Mouse (Mus musculus) spleen, adult 2 months (tissue): ENCODE data around the gene Klf12. TPM values are rescaled to one million over a fixed set of nuclear protein-coding genes. Genes with fewer than 3 reads are reported as not detected.

Source experiments
- DNase-seq, 2 experiments: peaks; one replicate each; pipeline versions ENCODE4 v3.0.0 to v3.0.0-alpha.2; 2012 to 2021; ENCODE audit warnings: low spot score in 2 of 2, low read depth in 1 of 2
- H3K27ac ChIP-seq: fragments of 200-500 bp; 2 replicates; pipeline ENCODE4 v1.5.1; 2012; ENCODE audit warnings: low read length, inconsistent platforms; ENCODE audit not compliant: insufficient read depth
- H3K27me3 ChIP-seq: fragments of 200-500 bp; 2 replicates; pipeline ENCODE4 v1.6.1; 2012; ENCODE audit warnings: mild to moderate bottlenecking, moderate library complexity, low read length, inconsistent platforms; ENCODE audit not compliant: control insufficient read depth, insufficient read depth
- H3K36me3 ChIP-seq: fragments of 200-500 bp; 2 replicates; pipeline ENCODE4 v1.6.1; 2012; ENCODE audit warnings: mild to moderate bottlenecking, low read length, inconsistent platforms; ENCODE audit not compliant: control insufficient read depth, insufficient read depth
- H3K4me1 ChIP-seq: fragments of 200-500 bp; 2 replicates; pipeline ENCODE4 v1.6.1; 2011; ENCODE audit warnings: inconsistent platforms; ENCODE audit not compliant: control insufficient read depth, insufficient read depth, insufficient read length
- H3K4me3 ChIP-seq: fragments of 200-500 bp; 2 replicates; pipeline ENCODE4 v1.5.1; 2011; ENCODE audit warnings: mild to moderate bottlenecking, inconsistent platforms; ENCODE audit not compliant: insufficient read depth, insufficient read length; ENCODE audit errors: extremely low read depth
- CTCF ChIP-seq: fragments of 200-500 bp; IDR thresholded peaks from 2 replicates; pipeline ENCODE4 v1.5.1; 2011; ENCODE audit warnings: mild to moderate bottlenecking, inconsistent platforms; ENCODE audit not compliant: insufficient read depth, insufficient read length, insufficient replicate concordance; ENCODE audit errors: extremely low read depth
- POLR2A ChIP-seq: fragments of 200-500 bp; IDR thresholded peaks from 2 replicates; pipeline ENCODE4 v1.6.1; 2011; ENCODE audit warnings: low read depth, low read length, inconsistent platforms
- WGBS: fragments of 180-500 bp; shearing (Covaris S2); methylation state at CpG from one replicate; pipeline ENCODE4 v1.1.7; 2018; 5-methylcytosine and 5-hydroxymethylcytosine counted together
- polyA plus RNA-seq: library from polyadenylated mRNA; depleted of rRNA; stranded (reverse); fragments of >200 nt; gene quantifications from 2 replicates; pipeline ENCODE4 v1.2.3, GENCODE M21; 2012

Gene Klf12
- polyA plus RNA-seq, 1 experiment: 2.5 TPM

- TF ChIP-seq POLR2A: no peak
- TF ChIP-seq CTCF: no peak
- no peaks in the 10 kb centered on the region for H3K27me3 ChIP-seq
- H3K4me1 ChIP-seq: peaks cover 12% of the 10 kb centered on the region; the same call in 1 of the 2 replicates
- 57% methylated on average over 7 of the region's 7 CpGs for WGBS
- H3K36me3 ChIP-seq: no peaks in the 10 kb centered on the region
- H3K27ac ChIP-seq: peak overlapping the region; percentile 10; the same call in 1 of the 2 replicates
- peak; percentile 11 to 29 for DNase-seq
- no peak overlapping the region for H3K4me3 ChIP-seq
Observed at GRCm38 (mm10) chr14:100213066-100213465, 71.4 kb downstream of the Klf12 start.

- 74% methylated on average over 4 of the region's 4 CpGs for WGBS
- Histone ChIP-seq H3K27me3 (no peaks in the 10 kb centered on the region), H3K4me3 (no peak overlapping the region), H3K4me1 (peaks cover 12% of the 10 kb centered on the region; the same call in 1 of the 2 replicates), H3K36me3 (no peaks in the 10 kb centered on the region), H3K27ac (peak overlapping the region; percentile 55; the same call in 1 of the 2 replicates)
- DNase-seq: no peak
- TF ChIP-seq POLR2A: no peak
- TF ChIP-seq CTCF: no peak
Observed at GRCm38 (mm10) chr14:100211826-100212117, 72.7 kb downstream of the Klf12 start.

GRCm38 (mm10) chr14:100211036-100211825 is 73.2 kb downstream of the Klf12 start:
- Histone ChIP-seq H3K27me3 (no peaks in the 10 kb centered on the region), H3K36me3 (no peaks in the 10 kb centered on the region), H3K4me1 (peaks cover 12% of the 10 kb centered on the region; the same call in 1 of the 2 replicates), H3K27ac (peak overlapping the region; percentile 64), H3K4me3 (no peak overlapping the region)
- DNase-seq: peak; percentile 53 to 62
- WGBS: 20% methylated on average over 11 of the region's 11 CpGs
- TF ChIP-seq CTCF: no peak
- no peak for TF ChIP-seq POLR2A

- Histone ChIP-seq H3K4me3 (no peak overlapping the region), H3K27me3 (no peaks in the 10 kb centered on the region), H3K36me3 (no peaks in the 10 kb centered on the region), H3K27ac (no peak overlapping the region), H3K4me1 (peaks cover 12% of the 10 kb centered on the region; the same call in 1 of the 2 replicates)
- WGBS: 46% methylated on average over 12 of the region's 12 CpGs
- TF ChIP-seq CTCF: no peak
- no peak for TF ChIP-seq POLR2A
- DNase-seq: peak in 1 of 2 experiments; percentile 11
Observed at GRCm38 (mm10) chr14:100209814-100210419, 74.6 kb downstream of the Klf12 start.

GRCm38 (mm10) chr14:100207081-100207480 is 77.4 kb downstream of the Klf12 start:
- H3K27me3 ChIP-seq: no peaks in the 10 kb centered on the region
- 89% methylated on average over 3 of the region's 3 CpGs for WGBS
- no peaks in the 10 kb centered on the region for H3K36me3 ChIP-seq
- no peak overlapping the region for H3K4me3 ChIP-seq
- TF ChIP-seq POLR2A: no peak
- DNase-seq: no peak
- H3K27ac ChIP-seq: no peak overlapping the region
- H3K4me1 ChIP-seq: peaks cover 10% of the 10 kb centered on the region; the same call in 1 of the 2 replicates

GRCm38 (mm10) chr14:100206207-100206606 is 78.3 kb downstream of the Klf12 start:
- TF ChIP-seq POLR2A (no peak), CTCF (no peak)
- WGBS: 92% methylated on average over 3 of the region's 3 CpGs
- Histone ChIP-seq H3K36me3 (no peaks in the 10 kb centered on the region), H3K4me1 (peaks cover 8% of the 10 kb centered on the region; the same call in 1 of the 2 replicates), H3K27me3 (no peaks in the 10 kb centered on the region), H3K27ac (no peak overlapping the region), H3K4me3 (no peak overlapping the region)
- no peak for DNase-seq
